Mouse (Mus musculus): Measurements from ENCODE around the gene Gosr1.

DNA sequence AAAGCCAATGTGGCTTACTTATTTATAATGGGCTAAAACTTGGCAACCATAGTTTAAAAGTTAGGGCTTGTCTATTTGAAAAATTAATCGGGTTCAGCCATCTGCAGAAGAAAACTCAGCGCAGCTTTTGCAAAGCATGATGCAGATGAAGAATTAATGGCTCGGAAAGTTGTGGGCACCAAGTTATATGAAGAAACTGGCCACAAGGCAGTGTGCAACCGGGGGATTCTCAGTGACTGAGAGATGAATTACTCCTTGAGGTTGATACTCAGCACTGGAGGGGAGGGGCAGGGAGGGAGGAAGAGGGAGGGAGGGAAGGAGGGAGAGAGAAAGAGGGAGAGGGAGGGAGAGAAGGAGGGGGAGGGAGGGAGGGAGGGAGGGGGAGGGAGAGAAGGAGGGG is 46.4 kb downstream of the Gosr1 start:
- TF ChIP-seq GATA1 (IDR thresholded peaks at IDR 0.05; ENCODE audit: low read length), result no peak
- no peak for TF ChIP-seq TAL1 (IDR thresholded peaks at IDR 0.05; ENCODE audit: low read length)

All from erythroblast, embryonic 14.5 days (primary cell).